Mouse (Mus musculus) monocyte, adult 2 months (primary cell): ENCODE data around the gene Plekhm1.
"Not testable (repeated sequence)": the region's sequence is repeated elsewhere in the genome, so short reads cannot be mapped to it uniquely, and the experiment has no call there.

ENCODE experiments used
- DNase-seq, 2 experiments: peaks; one replicate each; pipeline ENCODE4 v3.0.0; 2022; ENCODE audit warnings: low spot score in 2 of 2, low read depth in 1 of 2

The Plekhm1 gene

GRCm38 (mm10) chr11:103343063-103343462 lies 69.4 kb downstream of the Plekhm1 start:
- no peak for DNase-seq

- no peak for DNase-seq
Observed at GRCm38 (mm10) chr11:103340677-103341076, 71.8 kb downstream of the Plekhm1 start.

GRCm38 (mm10) chr11:103340130-103340529 lies 72.4 kb downstream of the Plekhm1 start:
- no peak for DNase-seq

GRCm38 (mm10) chr11:103339414-103340119 lies 72.9 kb downstream of the Plekhm1 start:
- DNase-seq, result no peak

- no peak for DNase-seq
Observed at GRCm38 (mm10) chr11:103338671-103339070, 73.8 kb downstream of the Plekhm1 start.

GRCm38 (mm10) chr11:103338119-103338518 lies 74.4 kb downstream of the Plekhm1 start:
- DNase-seq, result no peak

GRCm38 (mm10) chr11:103337180-103337579 lies 75.3 kb downstream of the Plekhm1 start:
- DNase-seq, result no peak

- DNase-seq, result no peak
Observed at GRCm38 (mm10) chr11:103335561-103335960, 76.9 kb downstream of the Plekhm1 start.

- no peak for DNase-seq
Observed at GRCm38 (mm10) chr11:103334925-103335324, 77.6 kb downstream of the Plekhm1 start.

GRCm38 (mm10) chr11:103333719-103334398 lies 78.6 kb downstream of the Plekhm1 start:
- DNase-seq, result no peak

GRCm38 (mm10) chr11:103332890-103333651 lies 79.4 kb downstream of the Plekhm1 start:
- DNase-seq, result no peak

- DNase-seq, result peak in 1 of 2 experiments; percentile 77
Observed at GRCm38 (mm10) chr11:103332186-103332889, 80.1 kb downstream of the Plekhm1 start.

GRCm38 (mm10) chr11:103331502-103332185 lies 80.8 kb downstream of the Plekhm1 start:
- no peak for DNase-seq

- DNase-seq, result no peak
Observed at GRCm38 (mm10) chr11:103330651-103331319, 81.7 kb downstream of the Plekhm1 start.

GRCm38 (mm10) chr11:103326950-103327349 lies 85.5 kb downstream of the Plekhm1 start:
- peak in 1 of 2 experiments; percentile 68 for DNase-seq

- DNase-seq, result peak in 1 of 2 experiments; percentile 31
Observed at GRCm38 (mm10) chr11:103325172-103325571, 87.3 kb downstream of the Plekhm1 start.

- DNase-seq, result no peak
Observed at GRCm38 (mm10) chr11:103324723-103325122, 87.8 kb downstream of the Plekhm1 start.

GRCm38 (mm10) chr11:103322832-103323231 lies 89.7 kb downstream of the Plekhm1 start:
- not testable (repeated sequence) for DNase-seq

- no peak for DNase-seq
Observed at GRCm38 (mm10) chr11:103320646-103321045, 91.8 kb downstream of the Plekhm1 start.

- peak in 1 of 2 experiments; percentile 58 for DNase-seq
Observed at GRCm38 (mm10) chr11:103320196-103320595, 92.3 kb downstream of the Plekhm1 start.
